In the genomic region with DNA sequence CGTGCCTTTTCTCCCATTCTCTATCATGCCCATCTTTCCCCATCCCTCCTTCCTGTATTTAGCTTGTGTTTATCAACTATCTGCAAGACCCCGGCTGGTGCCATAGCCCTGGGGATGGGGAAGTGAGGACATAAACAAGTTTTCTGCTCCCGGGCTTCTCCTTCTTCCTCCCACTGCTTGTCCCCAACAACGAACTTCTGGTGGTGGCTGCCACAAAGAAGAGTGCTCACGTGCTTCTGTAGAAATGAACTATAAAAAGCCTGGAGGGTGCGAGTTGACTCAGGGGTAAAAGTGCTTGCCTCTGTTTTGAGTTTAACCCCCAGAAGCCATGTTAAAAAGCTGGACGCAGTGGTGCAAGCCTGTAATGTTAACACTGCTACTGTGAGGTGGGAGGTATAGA, we compare ENCODE assay signal across 23 mouse cellular contexts. TPM values are rescaled to one million over a fixed set of nuclear protein-coding genes. Genes with fewer than 3 reads are reported as not detected.
DNase-seq lines count a peak whose midpoint lies in the region; ATAC-seq and TF ChIP-seq lines count a peak whose summit lies in the region.
"Had no signal": no experiment of that assay in that cellular context is flagged by ENCODE, and none has a peak within 500 bp of the region (broad histone marks: within the 10 kb centered on the region; RNA-seq: fewer than 3 reads in every experiment).

No protein-coding gene starts in this region.

- no peak for ATAC-seq in lung, postnatal 0 days
- ATAC-seq in heart, postnatal 0 days (ENCODE audit: insufficient read depth, low read depth), result no peak
- peak; percentile 43 for ATAC-seq in megakaryocyte progenitor cell, adult 5-6 weeks (replicated peaks; ENCODE audit: poor library complexity)

- H3K36me3 ChIP-seq in lung, postnatal 0 days (ENCODE audit: insufficient read depth, low read length), result no peaks in the 10 kb centered on the region
- H3K36me3 ChIP-seq in heart, postnatal 0 days (replicated peaks; ENCODE audit: control insufficient read depth, insufficient read depth, low read length), result no peaks in the 10 kb centered on the region
- H3K36me3 ChIP-seq: embryonic facial prominence, embryonic 15.5 days had no signal

- DNase-seq in heart, adult 8-10 months (ENCODE audit: low spot score), result peak; percentile 26
- DNase-seq in heart, postnatal 4 days, result no peak
- peak; percentile 42 for DNase-seq in lung, postnatal 36 days
- no peak for DNase-seq in lung, postnatal 0 days (ENCODE audit: low spot score)
- peak; percentile 23 for DNase-seq in heart, postnatal 0 days (ENCODE audit: low spot score)
- DNase-seq in spleen, postnatal 14 days (ENCODE audit: low spot score in 2 of 2), result no peak
- no peak for DNase-seq in adrenal gland, adult 8-10 months
- DNase-seq: adrenal gland, postnatal 10 days; cerebellum, adult 8-10 months; kidney, adult 18-20 months; kidney, postnatal 25 days had no signal

- no peak overlapping the region for H3K4me3 ChIP-seq in lung, postnatal 0 days (ENCODE audit: low read depth, low read length)
- H3K4me3 ChIP-seq in heart, postnatal 0 days (ENCODE audit: low read depth, low read length), result no peak overlapping the region
- H3K4me3 ChIP-seq: embryonic facial prominence, embryonic 15.5 days; megakaryocyte, embryonic 14.5 days had no signal

- H3K9ac ChIP-seq in lung, postnatal 0 days (replicated peaks; ENCODE audit: low read depth), result no peak overlapping the region
- H3K9ac ChIP-seq in heart, postnatal 0 days (replicated peaks; ENCODE audit: low read depth, low read length), result no peak overlapping the region
- H3K9ac ChIP-seq: embryonic facial prominence, embryonic 15.5 days had no signal

- no peak overlapping the region for H3K4me2 ChIP-seq in lung, postnatal 0 days (replicated peaks; ENCODE audit: low read depth, low read length)
- H3K4me2 ChIP-seq in heart, postnatal 0 days (ENCODE audit: low read depth, low read length), result no peak overlapping the region; the same call in 1 of the 2 replicates
- H3K4me2 ChIP-seq: embryonic facial prominence, embryonic 15.5 days had no signal

- no peak for TF ChIP-seq EP300 in lung, postnatal 0 days (IDR thresholded peaks at IDR 0.05)
- no peak for TF ChIP-seq EP300 in heart, postnatal 0 days (IDR thresholded peaks at IDR 0.05; ENCODE audit: low read depth)

- H3K27me3 ChIP-seq in lung, postnatal 0 days (replicated peaks; ENCODE audit: insufficient read depth, low read length), result no peaks in the 10 kb centered on the region
- no peaks in the 10 kb centered on the region for H3K27me3 ChIP-seq in heart, postnatal 0 days (ENCODE audit: control insufficient read depth, insufficient read depth, low read length)
- H3K27me3 ChIP-seq: embryonic facial prominence, embryonic 15.5 days; megakaryocyte, embryonic 14.5 days had no signal

- 20% methylated on average over 7 of the region's 7 CpGs for WGBS in lung, postnatal 0 days
- WGBS in heart, postnatal 0 days, result 10% methylated on average over 7 of the region's 7 CpGs

- H3K4me1 ChIP-seq in lung, postnatal 0 days (ENCODE audit: insufficient read depth, low read depth, low read length), result no peaks in the 10 kb centered on the region
- H3K4me1 ChIP-seq in heart, postnatal 0 days (ENCODE audit: control insufficient read depth, insufficient read depth), result peaks cover 10% of the 10 kb centered on the region; the same call in 1 of the 2 replicates
- H3K4me1 ChIP-seq: embryonic facial prominence, embryonic 15.5 days had no signal

- H3K27ac ChIP-seq in lung, postnatal 0 days (ENCODE audit: low read length), result no peak overlapping the region
- H3K27ac ChIP-seq in heart, postnatal 0 days (ENCODE audit: low read depth), result no peak overlapping the region
- H3K27ac ChIP-seq: embryonic facial prominence, embryonic 15.5 days had no signal

- no peak for TF ChIP-seq CTCF in lung, postnatal 0 days (IDR thresholded peaks at IDR 0.05)
- TF ChIP-seq CTCF in heart, postnatal 0 days (IDR thresholded peaks at IDR 0.05; ENCODE audit: low read depth), result no peak

- H3K9me3 ChIP-seq in lung, postnatal 0 days (ENCODE audit: low read length), result no peaks in the 10 kb centered on the region
- H3K9me3 ChIP-seq in heart, postnatal 0 days (replicated peaks; ENCODE audit: control insufficient read depth, low read length), result 0 out of 2 replicates have a peak, but pooled peaks cover 3% of the 10 kb centered on the region
- H3K9me3 ChIP-seq: embryonic facial prominence, embryonic 15.5 days had no signal

RNA-seq across cellular contexts. Expression of a gene that starts 19.2 kb away (rescaled TPM):
- 1 to 10 TPM in 2 of 4 experiments, under 1 TPM in 2; 0.38 to 1.2 (median 0.73) TPM for total RNA-seq in heart, adult 8-10 months (2022)
- total RNA-seq in heart, postnatal 4 days (2021), result under 1 TPM; 0.19 to 0.32 TPM
- 1.5 and 2.0 TPM in 2 replicates for polyA plus RNA-seq in lung, postnatal 0 days (2015; fragmentation: Nextera tagmentation; extraction: Ambion mirVana)
- not detected in 2 replicates for total RNA-seq in heart, postnatal 0 days (2014; rRNA removed; ENCODE audit: low replicate concordance)
- polyA plus RNA-seq in heart, postnatal 0 days (2015; fragmentation: Nextera tagmentation; extraction: Ambion mirVana), result 0.33 and 0.37 TPM in 2 replicates
- total RNA-seq in megakaryocyte progenitor cell, adult 5-6 weeks (2015), result 18.8 and 25.5 TPM in 2 replicates
- 12.1 and 15.6 TPM in 2 replicates for total RNA-seq in megakaryocyte progenitor cell, adult 5-6 weeks (2017)
- 1 to 10 TPM; 1.3 to 3.1 (median 1.7) TPM for total RNA-seq in adrenal gland, adult 8-10 months (2022)
- total RNA-seq: left cerebral cortex, postnatal 10 days had no signal

RNA-seq across cellular contexts. Expression of a gene that starts 25.1 kb away (rescaled TPM):
- total RNA-seq in heart, adult 8-10 months (2022), result 1 to 10 TPM in 1 of 4 experiments, under 1 TPM in 3; 0.38 to 1.6 (median 0.86) TPM
- under 1 TPM; 0.79 to 0.83 TPM for total RNA-seq in heart, postnatal 4 days (2021)
- 4.6 and 5.9 TPM in 2 replicates for polyA plus RNA-seq in lung, postnatal 0 days (2015; fragmentation: Nextera tagmentation; extraction: Ambion mirVana)
- 0.35 TPM in 1 of 2 replicates, not detected in the other for total RNA-seq in heart, postnatal 0 days (2014; rRNA removed; ENCODE audit: low replicate concordance)
- polyA plus RNA-seq in heart, postnatal 0 days (2015; fragmentation: Nextera tagmentation; extraction: Ambion mirVana), result 0.92 and 0.97 TPM in 2 replicates
- total RNA-seq in megakaryocyte progenitor cell, adult 5-6 weeks (2015), result 7.7 and 8.9 TPM in 2 replicates
- 14.2 and 29.7 TPM in 2 replicates for total RNA-seq in megakaryocyte progenitor cell, adult 5-6 weeks (2017)
- total RNA-seq in adrenal gland, adult 8-10 months (2022), result 1 to 10 TPM; 1.1 to 3.9 (median 3.3) TPM

RNA-seq across cellular contexts. Expression of a gene that starts 54.0 kb away (rescaled TPM):
- total RNA-seq in heart, adult 8-10 months (2022), result not detected
- not detected for total RNA-seq in heart, postnatal 4 days (2021)
- 0.19 and 0.31 TPM in 2 replicates for polyA plus RNA-seq in lung, postnatal 0 days (2015; fragmentation: Nextera tagmentation; extraction: Ambion mirVana)
- not detected in 2 replicates for total RNA-seq in heart, postnatal 0 days (2014; rRNA removed; ENCODE audit: low replicate concordance)
- not detected in 2 replicates for polyA plus RNA-seq in heart, postnatal 0 days (2015; fragmentation: Nextera tagmentation; extraction: Ambion mirVana)
- total RNA-seq in megakaryocyte progenitor cell, adult 5-6 weeks (2015), result 0.39 and 1.8 TPM in 2 replicates
- not detected in 2 replicates for total RNA-seq in megakaryocyte progenitor cell, adult 5-6 weeks (2017)
- not detected for total RNA-seq in adrenal gland, adult 8-10 months (2022)
- total RNA-seq: adrenal gland, postnatal 10 days; gastrocnemius, adult 8-10 months; heart, postnatal 10 days; left cerebral cortex, postnatal 10 days; midbrain, postnatal 0 days had no signal
- polyA plus RNA-seq: cortical plate, adult 2 months; embryonic facial prominence, embryonic 15.5 days; forebrain, embryonic 11.5 days; limb, embryonic 14.5 days; midbrain, postnatal 0 days; neural tube, embryonic 11.5 days; stomach, embryonic 16.5 days had no signal

Comparison
In these comparisons a context has a peak if more than half of its experiments do, and no peak if none do; other contexts are left out.
1. DNase-seq: peak in heart, adult 8-10 months (single experiment), lung, postnatal 36 days (single experiment) and heart, postnatal 0 days (single experiment); none in heart, postnatal 4 days (single experiment), lung, postnatal 0 days (single experiment), spleen, postnatal 14 days (0 of 2) and adrenal gland, adult 8-10 months (single experiment).